Mouse (Mus musculus) right cerebral cortex, postnatal 10 days (tissue): ENCODE results near the gene Prcc.

Experiments used
- DNase-seq, 2 experiments: peaks; one replicate each; pipeline ENCODE4 v3.0.0; 2021; ENCODE audit warnings: low spot score in 2 of 2

The Prcc gene

DNA sequence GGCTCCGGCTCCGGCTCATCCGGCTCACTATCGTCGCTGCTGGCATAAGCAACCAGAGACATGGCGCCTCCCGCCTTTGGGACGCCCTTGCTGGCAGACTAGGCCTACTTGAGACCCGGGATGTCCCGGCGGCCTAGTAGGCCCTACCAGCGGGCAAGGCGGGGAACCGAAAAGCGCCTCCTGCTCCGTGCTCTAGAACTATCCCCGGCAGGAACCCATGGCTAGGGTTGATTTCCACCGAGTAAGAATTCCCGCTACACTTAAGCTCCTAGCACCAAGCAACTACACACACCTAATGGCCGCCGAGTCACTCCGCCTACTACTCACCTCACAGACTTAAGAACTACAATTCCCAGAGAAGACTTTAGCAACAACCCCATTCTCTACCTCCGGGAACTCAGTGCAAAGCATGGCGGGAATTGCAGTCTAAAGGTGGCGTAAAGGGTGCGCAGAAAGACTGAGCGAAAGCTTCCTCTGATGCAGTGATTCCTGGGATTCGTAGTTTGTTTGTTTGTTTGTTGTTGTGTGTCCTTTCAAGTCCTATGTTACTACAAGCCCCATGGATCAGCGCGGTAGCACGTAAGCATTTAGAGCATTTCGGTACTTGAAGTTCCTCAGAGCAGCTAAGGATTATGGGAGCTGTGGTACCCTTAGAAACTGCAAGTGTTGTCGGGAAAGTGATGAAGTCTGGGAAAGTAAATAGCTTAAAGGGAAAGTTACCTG is at the start of gene Prcc:
Gene Prcc (minus strand): TSS at position 328 of the 723 bp plus-strand sequence.
- DNase-seq, result peak; percentile 95 to 98

DNA sequence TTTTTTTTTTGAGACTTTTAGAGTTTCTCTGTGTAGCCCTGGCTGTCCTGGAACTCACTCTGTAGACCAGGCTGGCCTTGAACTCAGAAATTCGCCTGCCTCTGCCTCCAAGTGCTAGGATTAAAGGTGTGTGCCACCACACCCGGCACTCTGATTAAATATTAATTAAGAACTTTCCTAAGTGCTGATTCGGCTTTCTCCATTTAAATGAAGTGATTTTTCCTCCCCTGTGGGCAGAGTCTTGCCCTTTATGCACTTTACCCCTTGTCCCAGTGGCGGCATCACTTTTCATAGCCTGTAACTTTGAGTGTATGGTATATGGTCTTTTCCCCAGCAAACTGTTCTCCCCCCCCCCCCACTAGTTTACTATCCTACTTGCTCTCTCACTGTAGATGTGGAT is 49.8 kb upstream of the Prcc start:
- no peak for DNase-seq

DNA sequence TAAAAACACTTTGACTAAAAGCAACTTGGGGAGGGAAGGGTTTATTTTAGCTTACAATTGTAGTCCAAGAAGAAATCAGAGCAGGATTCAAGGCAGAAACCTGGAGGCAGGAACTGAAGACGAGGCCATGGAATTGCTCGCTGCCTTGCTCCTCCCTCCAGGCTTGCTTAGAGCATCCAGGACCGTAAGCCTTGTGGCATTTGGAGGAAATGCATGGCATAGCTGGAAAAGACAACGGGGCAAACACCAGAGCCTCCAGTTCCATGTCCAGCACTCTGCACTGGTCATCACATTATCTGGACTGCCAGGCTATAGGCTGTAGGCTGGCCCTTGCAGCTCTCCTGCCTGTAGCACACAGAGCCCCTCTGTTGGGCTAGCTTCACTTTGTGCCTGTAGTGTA is 49.1 kb upstream of the Prcc start:
- DNase-seq, result no peak

DNA sequence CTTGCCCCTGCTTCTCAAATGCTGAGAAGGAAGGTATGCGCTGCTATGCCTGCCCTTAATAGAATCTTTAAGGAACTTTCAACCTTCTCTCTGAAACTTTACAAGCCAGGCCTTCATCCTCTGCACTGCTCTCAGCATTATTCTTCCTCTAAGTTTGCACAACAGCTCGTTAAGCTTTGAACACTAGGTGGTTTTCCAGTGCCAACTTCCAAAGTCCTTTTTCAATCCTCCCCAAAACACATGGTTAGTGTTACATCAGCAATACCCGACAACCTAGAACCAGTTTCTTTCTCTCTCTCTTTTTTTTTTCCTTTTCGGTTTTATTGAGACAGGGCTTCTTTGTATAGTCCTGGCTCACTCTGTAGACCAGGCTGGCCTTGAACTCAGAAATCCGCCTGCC is 48.6 kb upstream of the Prcc start:
- DNase-seq, result no peak

DNA sequence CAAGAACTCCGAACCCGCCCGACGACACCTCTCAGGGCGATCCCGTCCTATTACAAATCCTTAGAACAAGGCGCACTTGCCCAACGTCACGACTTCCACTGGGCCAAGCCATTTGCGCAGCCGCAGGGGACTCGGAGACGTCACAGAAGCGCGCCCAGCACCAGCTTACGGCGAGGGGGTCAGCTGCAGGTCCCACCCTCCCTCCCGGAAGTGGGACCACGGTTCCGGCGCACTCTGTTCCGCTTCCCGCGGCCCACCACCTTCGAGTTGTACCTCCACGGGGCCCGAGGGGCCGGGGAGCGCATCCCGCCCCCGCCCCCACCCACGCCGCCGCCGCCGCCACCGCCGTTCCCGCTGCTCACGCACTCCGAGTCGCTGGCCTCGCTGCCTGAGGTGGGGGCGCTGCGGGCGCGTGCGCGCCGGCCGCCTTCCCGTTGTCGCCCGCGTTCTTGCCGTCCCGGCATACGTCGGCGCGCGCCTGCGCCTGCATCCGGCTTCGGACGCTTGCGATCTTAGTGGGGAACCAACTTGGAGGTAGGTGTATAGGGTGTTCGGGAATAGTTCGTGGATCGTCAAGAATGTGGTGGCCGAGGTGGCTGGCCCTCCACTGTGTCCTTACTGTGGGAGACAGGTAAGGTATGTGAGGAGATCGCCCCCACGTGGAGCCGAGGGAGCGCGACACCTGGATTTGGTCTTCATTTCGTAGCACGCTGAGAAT is 44.8 kb upstream of the Prcc start, which contains the start of the genes Isg20l2 and Rrnad1:
Gene Isg20l2 (plus strand): TSS at position 237 of the 718 bp plus-strand sequence.
Gene Rrnad1 (minus strand): TSS at position 640 of the 718 bp plus-strand sequence.
- DNase-seq, result peak; percentile 99

DNA sequence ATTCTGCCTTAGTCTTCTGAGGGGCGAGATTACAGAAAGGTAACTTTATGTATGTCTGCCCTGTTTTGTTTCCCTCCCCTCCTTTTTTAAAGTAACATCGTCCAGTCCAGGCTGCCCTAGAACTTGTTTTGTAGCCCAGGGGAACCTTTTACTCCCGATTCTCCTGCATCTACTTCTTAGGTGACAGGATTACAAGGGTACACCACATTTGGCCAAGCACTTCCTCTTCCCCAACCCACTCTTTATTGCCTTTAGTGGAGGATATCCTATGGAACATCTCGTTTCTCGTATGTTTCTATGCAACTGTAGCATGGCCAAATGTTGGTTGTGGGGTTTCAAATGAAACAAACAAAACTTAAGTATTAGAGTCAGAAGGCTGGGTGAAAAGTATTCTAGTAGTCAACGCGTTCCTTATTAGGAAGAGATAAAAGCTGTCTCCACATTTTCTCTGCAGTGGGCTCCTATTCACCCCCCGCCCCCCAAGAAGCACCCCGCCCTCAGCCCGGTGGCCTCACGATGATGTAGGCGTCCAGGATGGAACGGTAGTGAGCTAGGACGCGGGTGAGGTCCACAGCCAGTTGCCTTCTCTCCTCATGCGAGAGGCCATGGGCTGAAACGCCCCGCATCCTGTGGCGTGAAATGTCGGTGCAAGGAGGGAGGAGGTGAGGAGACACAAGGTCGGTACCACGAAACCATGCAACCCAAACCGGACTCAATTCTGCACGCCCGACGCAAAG is 44.1 kb upstream of the Prcc start:
- no peak for DNase-seq

DNA sequence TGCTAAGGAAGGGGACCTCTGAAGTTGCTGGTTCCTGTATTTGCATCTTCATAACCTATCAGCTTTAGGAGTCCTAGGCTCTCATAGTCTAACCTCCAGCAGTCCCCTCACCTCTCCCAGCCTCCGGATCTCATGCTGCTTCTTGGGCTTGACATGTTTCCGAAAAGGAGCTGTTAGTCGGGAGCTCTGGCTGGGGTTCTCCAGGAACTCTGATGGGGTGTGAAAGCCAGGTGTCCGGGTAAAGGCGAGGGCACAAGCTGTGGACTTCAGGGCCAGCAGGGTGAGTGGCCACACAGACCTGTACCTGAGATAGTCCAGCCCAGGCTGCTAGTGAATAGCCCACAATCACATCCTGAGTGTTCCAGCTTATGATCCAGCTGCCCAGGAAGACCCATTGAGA is 42.0 kb upstream of the Prcc start:
- no peak for DNase-seq

DNA sequence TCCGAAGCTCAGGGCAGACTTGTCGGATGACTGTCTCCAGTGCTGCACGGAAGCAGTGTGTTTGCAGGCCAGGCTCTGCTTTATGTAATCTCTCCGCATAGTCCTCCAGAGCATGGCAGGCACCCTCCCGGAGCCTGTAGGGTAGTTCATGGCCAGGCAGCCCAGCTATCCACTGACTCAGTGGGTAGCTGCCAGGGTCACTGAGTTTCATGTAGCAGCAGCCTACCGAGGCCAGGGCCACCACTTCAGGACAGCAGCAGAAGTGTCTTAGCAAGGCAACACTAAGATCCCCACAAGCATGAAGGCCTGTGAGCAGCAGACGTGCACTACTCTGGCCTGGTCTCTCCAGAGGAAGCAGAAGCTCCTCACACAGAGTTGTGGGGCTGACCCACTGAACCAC is 39.6 kb upstream of the Prcc start:
- DNase-seq, result no peak

DNA sequence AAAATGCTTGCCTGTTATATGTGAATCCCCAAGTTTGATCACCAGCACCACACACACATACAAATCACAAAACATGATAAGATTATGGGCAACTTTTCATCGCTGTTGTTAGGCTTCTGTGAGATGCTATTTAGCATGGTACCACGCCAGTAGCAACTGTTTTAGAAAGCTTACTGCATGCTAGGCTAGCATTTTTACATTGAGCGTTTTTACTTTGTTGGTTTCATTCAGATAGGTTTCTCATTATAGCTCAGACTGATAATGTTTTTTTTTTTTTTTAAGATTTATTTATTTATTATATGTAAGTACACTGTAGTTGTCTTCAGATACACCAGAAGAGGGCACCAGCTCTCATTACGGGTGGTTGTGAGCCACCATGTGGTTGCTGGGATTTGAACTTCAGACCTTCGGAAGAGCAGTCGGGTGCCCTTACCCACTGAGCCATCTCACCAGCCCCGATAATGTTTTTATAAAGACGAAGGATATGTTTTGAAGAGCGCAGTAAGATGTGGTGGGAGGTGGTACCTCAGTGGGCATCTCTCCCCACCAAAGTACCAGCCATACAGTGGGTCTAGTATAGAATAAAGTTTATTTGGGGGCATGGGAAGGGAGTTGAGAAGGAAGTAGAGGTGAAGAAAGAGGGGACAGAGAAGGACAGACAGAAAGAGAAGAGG is 35.0 kb upstream of the Prcc start:
- no peak for DNase-seq

DNA sequence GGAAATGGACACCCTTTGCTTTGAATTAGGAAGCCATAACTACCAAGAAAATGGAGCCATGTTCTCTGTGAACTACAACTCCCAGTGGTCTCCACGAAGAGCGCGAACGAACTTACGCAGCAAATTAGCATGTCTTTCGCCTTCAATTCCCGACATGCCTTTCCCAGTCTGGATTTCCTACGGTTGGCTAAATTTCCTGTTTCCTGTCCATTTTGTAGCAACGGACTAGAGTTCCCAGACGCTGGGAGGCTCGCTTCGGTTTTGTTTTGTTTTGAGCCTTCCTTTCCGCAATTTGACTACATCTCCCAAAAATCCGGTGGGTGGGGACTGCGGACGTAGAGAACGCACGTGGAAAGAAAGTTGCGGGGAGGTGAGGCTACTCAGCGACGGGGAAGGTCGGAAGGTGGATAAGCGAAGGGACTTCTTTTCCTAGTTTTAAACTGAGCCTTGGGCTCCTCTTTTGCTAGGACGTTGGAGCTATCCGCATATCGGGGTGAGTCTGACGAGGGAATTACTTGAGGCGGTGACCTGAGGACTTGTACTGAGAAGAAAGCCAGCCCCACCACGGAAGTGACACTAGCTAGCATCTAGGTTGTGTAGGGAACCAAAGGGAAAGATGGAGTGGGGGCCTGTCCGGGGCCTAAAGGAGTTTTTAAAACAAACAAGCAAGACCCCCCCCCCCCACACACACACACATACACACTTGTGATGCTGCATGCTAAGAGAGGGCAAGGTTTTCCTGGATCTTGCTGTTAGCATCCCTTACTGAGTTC is 34.1 kb upstream of the Prcc start, which contains the start of gene Mrpl24:
Gene Mrpl24 (plus strand): TSS at position 171 of the 773 bp plus-strand sequence.
- DNase-seq, result peak; percentile 92 to 95

DNA sequence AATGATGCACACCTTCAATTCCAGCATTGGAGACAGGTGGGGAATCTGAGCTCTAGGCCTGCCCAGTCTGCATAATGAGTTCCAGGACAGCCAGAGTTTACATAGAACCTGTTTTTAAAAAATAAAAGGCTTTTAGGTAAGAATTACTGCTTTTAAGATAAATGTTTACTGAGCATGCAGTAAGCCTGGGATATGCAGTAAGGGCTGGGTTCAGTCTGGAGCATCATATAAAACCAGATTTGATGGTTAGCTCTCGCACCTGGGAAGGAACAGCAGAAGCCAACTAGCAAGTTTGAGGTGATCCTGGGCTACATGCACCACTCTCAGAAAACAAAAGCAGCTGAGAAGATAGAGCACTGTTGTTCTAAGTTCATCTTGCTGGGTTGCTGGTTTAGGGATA is 33.1 kb upstream of the Prcc start:
- no peak for DNase-seq

DNA sequence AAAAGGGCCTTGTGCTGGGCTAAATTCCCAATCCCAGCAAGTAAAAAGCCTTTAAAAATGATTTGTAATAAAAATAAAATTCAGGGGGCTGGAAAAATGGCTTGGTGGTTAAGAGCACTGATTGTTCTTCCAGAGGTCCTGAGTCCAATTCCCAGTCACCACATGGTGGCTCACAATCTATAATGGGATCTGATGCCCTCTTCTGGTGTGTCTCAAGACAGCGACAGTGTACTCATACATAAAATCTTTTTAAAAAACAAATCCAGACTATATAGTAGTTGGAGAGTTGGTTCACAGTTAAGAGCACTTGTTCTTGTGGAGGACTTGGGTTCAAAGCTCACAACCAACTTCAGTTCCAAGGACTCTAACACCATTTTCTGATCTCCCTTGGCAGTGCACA is 31.6 kb upstream of the Prcc start:
- DNase-seq, result no peak

DNA sequence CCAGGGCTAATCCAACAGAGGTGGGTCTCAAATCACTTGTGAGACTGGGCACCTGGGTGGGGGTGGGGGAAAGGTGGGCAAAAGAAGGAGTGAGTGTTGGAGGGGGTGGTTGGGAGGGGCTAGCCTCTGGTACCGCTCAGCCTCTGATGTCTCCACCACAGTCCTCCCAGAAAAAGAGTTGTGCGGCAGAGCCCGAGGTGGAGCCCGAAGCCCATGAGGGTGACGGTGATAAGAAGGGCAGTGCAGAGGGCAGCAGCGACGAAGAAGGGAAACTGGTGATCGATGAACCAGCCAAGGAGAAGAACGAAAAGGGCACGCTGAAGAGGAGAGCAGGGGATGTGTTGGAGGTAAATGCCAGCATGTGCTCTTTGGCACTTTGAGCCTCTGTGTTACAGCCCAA is 28.5 kb upstream of the Prcc start:
- DNase-seq, result peak in 1 of 2 experiments; percentile 14

DNA sequence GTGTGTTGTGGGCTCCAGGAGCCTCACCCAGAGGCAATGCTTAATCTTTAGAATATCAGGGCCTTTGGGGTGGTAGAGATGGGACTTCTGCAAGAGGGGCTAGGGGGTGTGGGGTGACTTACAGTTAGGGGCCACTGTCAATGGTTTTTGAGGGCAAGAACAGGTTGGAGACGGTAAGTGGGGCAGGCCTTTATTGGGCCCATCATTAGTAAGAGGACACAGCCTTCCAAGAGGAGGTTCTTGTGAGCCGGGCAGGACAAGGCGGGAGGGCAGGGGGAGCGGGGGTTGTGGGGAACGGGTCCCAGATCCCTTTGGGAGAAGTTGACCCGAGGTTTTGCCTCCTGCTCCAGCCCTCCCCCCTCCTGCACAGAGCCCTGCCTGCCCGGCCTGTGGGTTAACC is 28.1 kb upstream of the Prcc start:
- DNase-seq, result peak in 1 of 2 experiments; percentile 23

DNA sequence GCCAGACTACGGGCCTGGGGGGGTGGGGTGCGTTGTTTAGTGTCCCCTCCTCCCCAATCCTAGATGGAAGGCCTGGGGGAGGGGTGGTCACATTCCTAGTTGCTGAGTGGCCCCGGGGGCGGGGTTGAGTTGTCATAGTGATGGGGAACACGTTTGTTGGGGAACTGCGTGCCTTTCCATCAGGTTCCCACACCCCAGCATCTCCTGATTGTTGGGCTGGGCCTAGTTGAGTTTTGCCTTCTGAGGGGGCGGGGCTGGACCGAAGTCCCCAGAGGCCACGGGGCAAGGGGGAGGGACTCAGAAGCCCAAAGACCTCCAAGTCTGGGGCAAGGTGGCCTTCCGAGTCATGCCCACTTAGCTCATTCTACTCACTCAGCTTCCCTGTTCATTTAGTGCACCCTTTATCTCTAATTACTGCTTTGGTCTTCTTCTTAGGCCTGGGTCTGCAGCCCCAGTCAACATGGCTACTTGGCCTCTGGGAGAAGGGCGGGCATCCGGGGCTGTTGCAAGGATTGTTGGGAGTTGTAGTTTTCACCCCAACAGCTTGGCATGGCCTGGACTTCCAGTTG is 25.2 kb upstream of the Prcc start:
- peak; percentile 71 to 74 for DNase-seq

DNA sequence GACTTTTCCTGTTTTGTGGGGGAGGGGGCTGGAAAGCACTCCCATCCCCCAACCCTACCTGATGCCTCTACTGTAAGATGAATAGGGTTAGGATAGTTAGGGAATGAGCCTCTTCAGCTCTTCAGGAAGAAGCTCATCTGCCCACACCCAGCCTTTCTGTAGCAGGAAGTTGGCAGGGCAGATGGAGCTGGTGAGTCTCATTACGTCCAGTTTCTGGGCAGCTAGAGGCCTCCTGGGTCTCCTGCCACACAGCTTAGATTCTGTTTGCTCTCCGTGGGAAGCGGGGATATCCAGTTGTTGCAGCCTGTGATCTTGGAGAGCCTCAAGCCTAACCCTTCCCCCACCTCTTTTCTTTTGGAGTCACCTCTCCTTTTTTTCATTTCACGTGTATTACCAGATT is 24.5 kb upstream of the Prcc start:
- peak in 1 of 2 experiments; percentile 28 for DNase-seq

DNA sequence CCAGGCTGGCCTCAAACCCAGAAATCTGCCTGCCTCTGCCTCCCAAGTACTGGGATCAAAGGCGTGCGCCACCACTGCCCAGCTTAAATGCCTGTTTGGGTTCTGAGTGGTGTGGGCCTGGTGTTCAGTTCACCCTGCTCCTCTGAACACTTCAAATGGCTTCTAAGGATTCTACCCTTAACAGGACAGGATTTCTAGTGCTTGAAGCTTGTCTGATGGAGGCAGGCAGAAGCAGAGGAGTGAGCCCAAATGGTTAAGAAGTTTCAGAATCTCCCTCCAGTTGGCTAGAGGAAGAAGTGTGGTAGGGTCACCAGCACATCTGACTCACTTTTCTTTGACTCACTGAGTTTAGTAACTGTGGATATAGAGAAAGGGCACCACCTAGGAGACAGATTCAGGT is 24.0 kb upstream of the Prcc start:
- DNase-seq, result peak in 1 of 2 experiments; percentile 20

DNA sequence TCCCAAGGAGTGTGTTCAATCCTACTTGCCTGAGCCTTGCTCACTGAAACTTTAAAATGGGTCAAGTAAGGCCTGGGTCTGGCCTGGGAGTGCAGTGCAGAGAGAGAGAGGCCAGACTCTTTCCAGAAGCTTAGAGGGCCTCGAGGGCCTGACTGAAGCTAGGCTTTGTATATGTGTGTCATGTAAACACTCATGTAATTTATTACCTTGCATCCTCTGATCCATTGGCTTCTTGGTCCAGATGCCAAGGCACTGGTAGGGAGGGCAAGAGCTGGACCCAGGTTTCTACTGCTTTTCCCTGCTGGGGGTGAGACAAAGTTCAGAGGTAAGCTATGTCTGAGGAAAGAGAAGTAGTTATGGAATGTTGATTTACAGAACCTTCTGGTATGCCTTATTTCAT is 22.5 kb upstream of the Prcc start:
- DNase-seq, result peak in 1 of 2 experiments; percentile 23

DNA sequence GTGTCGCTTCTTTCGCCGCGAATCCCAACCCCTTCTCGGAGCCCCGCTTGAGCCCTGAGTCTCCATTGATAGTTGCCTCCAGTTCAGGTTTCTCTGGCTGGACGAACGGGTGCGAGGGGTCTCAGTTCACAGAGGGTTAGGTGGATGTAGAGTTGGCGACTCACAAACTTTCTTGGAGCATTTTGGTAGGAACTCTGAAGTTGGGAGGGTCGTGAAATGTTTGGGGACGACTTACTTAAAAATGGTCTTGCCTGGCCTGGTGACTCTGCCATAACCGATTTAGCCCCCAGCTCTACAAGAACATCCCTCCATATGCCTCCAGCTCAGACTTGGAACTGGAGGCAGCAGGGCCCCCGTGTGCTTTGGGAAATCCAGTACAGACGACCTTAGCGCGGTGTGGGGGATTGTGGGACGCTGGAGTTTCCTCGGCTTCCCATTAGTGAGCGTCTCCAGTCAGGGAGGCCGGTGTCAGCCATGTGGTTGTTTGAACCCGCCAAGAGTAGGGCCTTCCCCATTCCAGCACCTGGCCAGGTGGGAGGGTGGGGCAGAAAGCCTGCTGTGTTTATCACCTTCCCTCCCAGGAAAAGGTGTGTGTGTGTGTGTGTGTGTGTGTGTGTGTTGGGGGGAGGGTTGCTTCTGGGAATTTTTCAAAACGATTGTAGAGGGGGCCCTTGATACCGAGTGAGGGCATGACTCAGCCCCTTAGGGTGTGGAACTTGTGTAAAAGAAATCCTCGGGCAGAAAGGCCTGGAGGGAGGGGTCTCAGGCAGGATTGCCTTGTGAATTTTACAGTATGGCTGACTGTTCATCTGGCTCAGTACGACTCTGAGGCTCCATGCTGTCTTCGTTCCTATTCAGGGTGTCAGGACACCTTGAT is 21.8 kb upstream of the Prcc start:
- DNase-seq, result peak; percentile 63

DNA sequence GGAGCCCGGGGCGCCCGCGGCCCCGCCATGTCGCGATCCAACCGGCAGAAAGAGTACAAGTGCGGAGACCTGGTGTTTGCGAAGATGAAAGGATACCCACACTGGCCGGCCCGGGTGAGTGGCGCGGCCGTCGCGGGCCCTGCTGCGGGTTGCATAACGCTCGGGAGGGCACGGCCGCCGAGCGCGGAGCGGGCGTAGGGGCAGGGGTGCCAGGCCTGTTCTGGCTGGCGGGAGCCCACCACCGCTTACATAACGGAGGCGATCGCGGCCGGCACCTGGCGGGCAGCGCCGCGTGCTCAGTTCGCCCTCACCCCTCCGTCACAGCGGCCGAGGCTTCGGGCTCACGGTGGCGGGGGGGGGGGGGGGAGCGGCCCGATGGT is 21.2 kb upstream of the Prcc start:
- DNase-seq, result peak; percentile 55 to 60
